Mouse (Mus musculus) layer of hippocampus, adult 8-10 months (tissue): ENCODE data around the gene Nfkbia. TPM values are rescaled to one million over a fixed set of nuclear protein-coding genes. Genes with fewer than 3 reads are reported as not detected.

ENCODE experiments used
- DNase-seq, 2 experiments: peaks; one replicate each; pipeline ENCODE4 v3.0.0; 2022; ENCODE audit warnings: low spot score in 2 of 2
- total RNA-seq, 4 experiments: library from RNA; stranded (reverse); gene quantifications; 2 replicates each; pipeline ENCODE4 v1.2.4; 2022

The Nfkbia gene
- total RNA-seq, 4 experiments from 2014 or later = 23.8 to 46.1 (median 33.3) TPM

GRCm38 (mm10) chr12:55466816-55467215 is 25.6 kb downstream of the Nfkbia start:
- DNase-seq = no peak

- DNase-seq = no peak
Measured at GRCm38 (mm10) chr12:55466088-55466701, 26.3 kb downstream of the Nfkbia start.

GRCm38 (mm10) chr12:55465401-55465983 is 27.0 kb downstream of the Nfkbia start:
- DNase-seq = no peak

- peak; percentile 26 to 27 for DNase-seq
Measured at GRCm38 (mm10) chr12:55464846-55465361, 27.5 kb downstream of the Nfkbia start.

GRCm38 (mm10) chr12:55463992-55464845 is 28.2 kb downstream of the Nfkbia start:
- peak; percentile 34 to 55 for DNase-seq

- DNase-seq = no peak
Measured at GRCm38 (mm10) chr12:55463087-55463486, 29.4 kb downstream of the Nfkbia start.

- no peak for DNase-seq
Measured at GRCm38 (mm10) chr12:55462456-55462855, 30.0 kb downstream of the Nfkbia start.

GRCm38 (mm10) chr12:55461767-55462166 is 30.7 kb downstream of the Nfkbia start:
- no peak for DNase-seq

GRCm38 (mm10) chr12:55460900-55461299 is 31.5 kb downstream of the Nfkbia start:
- DNase-seq = no peak

- DNase-seq = no peak
Measured at GRCm38 (mm10) chr12:55459739-55460138, 32.7 kb downstream of the Nfkbia start.

GRCm38 (mm10) chr12:55456893-55457292 is 35.6 kb downstream of the Nfkbia start:
- peak in 1 of 2 experiments; percentile 30 for DNase-seq

- no peak for DNase-seq
Measured at GRCm38 (mm10) chr12:55456136-55456535, 36.3 kb downstream of the Nfkbia start.

- no peak for DNase-seq
Measured at GRCm38 (mm10) chr12:55455206-55455605, 37.2 kb downstream of the Nfkbia start.

- no peak for DNase-seq
Measured at GRCm38 (mm10) chr12:55453924-55454323, 38.5 kb downstream of the Nfkbia start.

GRCm38 (mm10) chr12:55452839-55453238 is 39.6 kb downstream of the Nfkbia start:
- no peak for DNase-seq

GRCm38 (mm10) chr12:55450421-55450820 is 42.0 kb downstream of the Nfkbia start:
- no peak for DNase-seq

- no peak for DNase-seq
Measured at GRCm38 (mm10) chr12:55449048-55449447, 43.4 kb downstream of the Nfkbia start.

- no peak for DNase-seq
Measured at GRCm38 (mm10) chr12:55448457-55448856, 44.0 kb downstream of the Nfkbia start.

- DNase-seq = no peak
Measured at GRCm38 (mm10) chr12:55447396-55447760, 45.1 kb downstream of the Nfkbia start.

- peak; percentile 84 to 89 for DNase-seq
Measured at GRCm38 (mm10) chr12:55446746-55447395, 45.6 kb downstream of the Nfkbia start.

GRCm38 (mm10) chr12:55446366-55446745 is 46.1 kb downstream of the Nfkbia start:
- no peak for DNase-seq

GRCm38 (mm10) chr12:55445583-55445982 is 46.9 kb downstream of the Nfkbia start:
- DNase-seq = no peak
